Mouse (Mus musculus) left cerebral cortex, adult 6 months (tissue): ENCODE measurements around the gene Shroom4. TPM values are rescaled to one million over a fixed set of nuclear protein-coding genes. Genes with fewer than 3 reads are reported as not detected.

Experiments used
- long read RNA-seq, 2 experiments: library from polyadenylated mRNA; unstranded; transcript quantifications; one replicate each; pipeline ENCODE4 v2.0.0; 2019 to 2020
- polyA plus RNA-seq: library from polyadenylated mRNA; unstranded; fragments of <200 nt; fragmentation: Nextera tagmentation; gene quantifications from 2 replicates; pipeline ENCODE4 v1.2.3, GENCODE M21; 2021

Shroom4 gene
- polyA plus RNA-seq = 1.1 and 3.5 TPM in 2 replicates
- long read RNA-seq, experiment 1, partial matches to known transcripts = 0 of 2 reads
- long read RNA-seq, experiment 1, other reads (novel, unspliced or antisense) = 2 of 2 reads
- long read RNA-seq, experiment 2, partial matches to known transcripts = 0 of 2 reads
- long read RNA-seq, experiment 2, other reads (novel, unspliced or antisense) = 2 of 2 reads

DNA sequence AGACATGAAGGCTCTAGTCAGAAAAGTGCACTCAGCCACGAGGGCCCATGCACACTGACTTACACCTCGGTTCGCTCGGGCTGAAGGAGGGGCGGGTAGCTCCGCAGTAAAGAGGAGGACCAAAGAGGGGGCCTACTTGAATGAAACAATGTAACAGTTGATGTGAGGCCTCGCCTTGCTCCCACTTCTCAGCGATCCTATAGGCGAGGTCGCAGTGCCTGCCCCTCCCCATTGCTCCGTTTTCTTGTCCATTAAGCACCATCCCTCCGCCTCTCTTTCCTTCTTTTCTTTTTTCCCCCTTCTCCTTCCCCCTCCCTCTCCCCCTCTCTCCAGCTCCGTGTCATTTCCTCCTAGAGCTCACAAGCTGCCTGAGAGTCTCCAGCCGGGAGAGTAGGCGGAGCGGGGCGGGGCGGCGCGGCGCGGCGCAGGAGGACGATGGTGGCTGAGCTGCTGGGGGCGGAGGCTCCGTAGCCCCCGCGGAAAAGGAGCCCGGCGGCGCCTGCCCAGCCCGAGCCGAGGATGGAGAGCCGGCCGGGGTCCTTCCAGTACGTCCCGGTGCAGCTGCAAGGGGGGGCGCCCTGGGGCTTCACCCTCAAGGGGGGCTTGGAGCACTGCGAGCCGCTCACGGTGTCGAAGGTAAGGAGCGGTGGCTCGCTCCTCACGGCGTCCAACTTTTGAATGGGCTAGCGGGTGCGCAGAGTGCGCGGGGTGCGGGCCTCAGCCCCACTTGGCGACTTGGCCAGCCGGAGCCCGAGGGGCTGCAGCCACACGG lies at the start of gene Shroom4:
Gene Shroom4, plus strand, starts transcription at position 229 of the 772 bp plus-strand sequence.

Other genes with a start within 250 kb of the Shroom4 start
- 26.8 and 37.2 TPM in 2 replicates for gene Nudt10, start 226.8 kb upstream of the Shroom4 start, polyA plus RNA-seq
- gene Bmp15, start 79.1 kb upstream of the Shroom4 start, polyA plus RNA-seq = 0.11 TPM in 1 of 2 replicates, not detected in the other